Mouse (Mus musculus) Patski (cell line): ENCODE measurements at regions not wholly inside any gene's neighbourhood (a gene's known extent, or its start where the extent isn't known, plus 50 kb on each side); places are given as distances from the start of the nearest gene placed in this dataset.
A peak's percentile ranks its signal among the peaks of the same experiment; 100 is the strongest.

Source experiments
- ATAC-seq: fragments of 100-300 bp; one replicate; pipeline ENCODE4 v1.8.0; 2021
- CTCF ChIA-PET: fragments of 350-600 bp; sonication (Branson Sonifier 250); formaldehyde crosslinking; loops from one replicate; lab custom pipeline; 2022; ENCODE audit warnings: inconsistent platforms; lab: Charles Lee
- POLR2A ChIA-PET: fragments of 350-600 bp; sonication (Branson Sonifier 250); formaldehyde crosslinking; loops from one replicate; lab custom pipeline; 2022; ENCODE audit warnings: antibody characterized with exemption, inconsistent platforms; lab: Charles Lee
- DNase-seq: peaks from one replicate; pipeline ENCODE4 v3.0.0-alpha.2; 2011; ENCODE audit warnings: low read depth, low spot score
- H3K27me3 ChIP-seq: fragments of 371-371 bp; one replicate; pipeline ENCODE4 v1.5.1; 2021
- CTCF ChIP-seq: fragments of 100-300 bp; IDR thresholded peaks from one replicate; pipeline ENCODE4 v1.5.1; 2021
- in situ Hi-C: fragments of 300-500 bp; cut with MboI; formaldehyde crosslinking; loops from 3 replicates; pipeline ENCODE4 v1.11.1; 2018; ENCODE audit warnings: low pct_unique_long_range_greater_than_20kb, mixed read lengths

DNA sequence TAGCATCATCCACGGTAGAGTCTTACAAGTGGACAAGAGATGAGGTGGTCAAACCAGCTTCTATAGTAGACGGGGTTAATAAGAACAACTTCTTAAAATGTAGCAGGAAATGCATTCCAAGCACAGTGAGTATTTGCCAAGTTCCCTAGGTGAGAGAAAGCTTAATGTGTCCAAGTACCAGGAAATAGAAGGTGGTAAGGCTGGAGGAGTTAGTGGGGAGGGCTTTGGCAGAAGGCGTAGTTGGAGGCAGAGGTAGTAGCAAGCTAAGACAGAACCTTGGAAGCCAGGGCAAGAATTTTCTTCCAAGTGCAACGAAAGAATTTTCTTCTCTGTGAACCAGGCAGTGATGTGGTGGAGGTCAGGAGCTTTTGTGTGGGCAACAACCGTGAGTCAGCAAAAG lies 251.2 kb upstream of the Gpc5 start:
- no peak for ATAC-seq
- in situ Hi-C loops, result no loop called here
- DNase-seq, result no peak
- no peak for TF ChIP-seq CTCF
- ChIA-PET CTCF (no interaction called here), POLR2A (no interaction called here)
- H3K27me3 ChIP-seq, result no peaks in the 10 kb centered on the region

DNA sequence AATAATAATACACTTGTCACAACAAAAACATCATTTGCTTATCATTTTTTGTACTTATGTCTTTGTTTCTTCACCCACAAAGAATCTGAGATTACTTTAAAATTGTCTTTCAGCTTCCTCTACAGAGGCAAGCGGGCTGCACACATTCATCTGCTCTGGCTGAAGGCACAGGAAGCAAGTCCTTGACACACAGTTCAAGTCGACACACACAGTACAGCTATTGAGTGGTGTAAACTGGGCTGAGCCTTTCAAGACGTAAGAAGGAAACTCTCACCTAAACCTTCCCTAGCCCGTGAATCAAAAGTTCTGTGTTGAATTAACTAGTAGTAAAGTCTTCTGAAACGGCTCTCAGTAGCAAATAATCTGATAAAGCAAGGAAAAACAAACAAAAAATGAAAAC lies 250.5 kb upstream of the Gpc5 start:
- ChIA-PET CTCF (no interaction called here), POLR2A (no interaction called here)
- DNase-seq (no peak), ATAC-seq (no peak)
- peaks cover 5% of the 10 kb centered on the region for H3K27me3 ChIP-seq
- in situ Hi-C loops, result no loop called here
- TF ChIP-seq CTCF, result no peak

DNA sequence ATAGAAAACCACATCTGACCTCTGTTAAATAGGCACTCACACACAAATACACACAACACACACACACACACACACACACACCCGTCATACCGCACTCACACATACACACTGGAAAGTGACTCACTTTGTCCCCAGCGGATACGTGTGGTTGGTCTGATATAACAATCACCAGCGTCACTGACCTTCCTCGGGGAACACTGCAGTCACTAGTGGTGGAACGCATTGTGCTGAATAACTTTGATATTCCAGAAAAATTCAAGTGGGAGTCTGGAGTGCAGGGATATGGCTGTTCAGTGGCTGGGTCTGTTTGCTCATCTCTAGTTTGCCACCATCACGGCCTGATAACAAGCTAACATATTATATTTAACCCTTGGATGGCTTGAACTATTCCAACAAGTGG lies 249.7 kb upstream of the Gpc5 start:
- ChIA-PET POLR2A (no interaction called here), CTCF (no interaction called here)
- no peak for DNase-seq
- in situ Hi-C loops, result no loop called here
- H3K27me3 ChIP-seq, result peaks cover 11% of the 10 kb centered on the region
- no peak for TF ChIP-seq CTCF
- no peak for ATAC-seq

DNA sequence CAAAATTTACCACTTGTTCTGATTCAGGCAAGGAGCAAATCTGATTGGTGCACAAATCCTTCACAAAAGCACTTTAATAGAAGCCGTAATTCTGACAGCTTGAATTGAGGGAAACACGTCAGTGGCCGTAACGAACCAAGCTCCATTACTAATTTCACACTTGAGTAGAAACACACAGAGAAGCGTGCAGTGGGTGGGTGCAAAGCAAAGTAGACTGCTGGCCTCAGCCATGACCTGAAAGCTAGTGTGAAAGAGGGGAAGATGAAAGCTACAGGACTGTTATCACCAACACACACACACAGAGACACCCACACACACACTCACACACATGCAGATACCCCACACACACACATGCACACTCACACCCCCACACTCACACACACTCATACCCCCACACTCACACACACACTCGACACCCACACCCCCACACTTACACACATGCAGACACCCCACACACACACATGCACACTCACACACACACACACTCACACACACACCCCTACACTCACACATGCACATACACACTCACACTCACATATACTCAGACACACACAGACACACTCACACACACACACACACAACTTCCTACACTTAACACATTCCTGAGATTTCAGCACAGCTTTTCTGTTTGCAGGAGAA lies 248.8 kb upstream of the Gpc5 start:
- POLR2A ChIA-PET, result no interaction called here
- no peak for TF ChIP-seq CTCF
- CTCF ChIA-PET, result interaction anchor here (0.8 kb wide), 2 partner anchors 9 to 12 kb away, joined by 3 read pairs; no protein-coding TSS in a partner anchor
- H3K27me3 ChIP-seq, result peaks cover 11% of the 10 kb centered on the region
- no peak for DNase-seq
- no peak for ATAC-seq
- in situ Hi-C loops, result no loop called here

DNA sequence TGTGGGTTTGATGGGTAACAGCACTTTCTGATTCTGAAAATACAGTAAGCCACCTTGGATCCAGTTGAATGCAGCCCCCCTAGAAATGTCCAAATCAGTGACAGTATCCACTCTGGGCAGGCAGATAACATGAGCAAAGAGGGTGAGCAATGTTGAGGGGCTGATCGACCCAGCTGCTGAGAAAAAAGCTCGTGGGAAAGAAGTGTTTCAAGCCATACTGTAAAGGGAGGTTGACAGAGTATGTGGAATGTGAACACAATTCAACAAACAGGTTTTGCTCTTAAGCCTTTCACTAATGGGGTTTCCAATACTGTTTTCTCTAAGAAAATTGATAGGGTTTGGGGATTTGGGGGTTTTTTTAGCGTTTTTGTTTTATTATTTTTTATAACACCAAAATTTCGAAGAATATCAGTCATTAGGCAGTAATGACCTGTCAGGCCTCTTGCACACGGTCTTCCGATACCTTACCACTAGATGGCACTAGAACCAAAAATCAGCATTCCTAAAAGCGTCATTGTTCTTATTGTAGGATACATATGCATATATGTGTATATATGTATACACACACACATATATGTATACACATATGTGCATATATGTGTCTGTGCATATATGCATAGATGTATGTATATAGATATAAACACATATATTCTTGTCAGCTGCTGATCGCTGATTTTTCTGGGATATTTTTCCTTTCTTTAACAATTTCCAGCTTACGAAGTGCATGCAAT lies 237.5 kb upstream of the Gpc5 start:
- ATAC-seq (no peak), DNase-seq (no peak)
- POLR2A ChIA-PET, result no interaction called here
- in situ Hi-C loops, result no loop called here
- peak; percentile 56 for TF ChIP-seq CTCF
- peaks cover 4% of the 10 kb centered on the region for H3K27me3 ChIP-seq
- CTCF ChIA-PET, result interaction anchor here (1.1 to 1.3 kb wide), 2 partner anchors 11 to 21 kb away, joined by 3 read pairs; no protein-coding TSS in a partner anchor

DNA sequence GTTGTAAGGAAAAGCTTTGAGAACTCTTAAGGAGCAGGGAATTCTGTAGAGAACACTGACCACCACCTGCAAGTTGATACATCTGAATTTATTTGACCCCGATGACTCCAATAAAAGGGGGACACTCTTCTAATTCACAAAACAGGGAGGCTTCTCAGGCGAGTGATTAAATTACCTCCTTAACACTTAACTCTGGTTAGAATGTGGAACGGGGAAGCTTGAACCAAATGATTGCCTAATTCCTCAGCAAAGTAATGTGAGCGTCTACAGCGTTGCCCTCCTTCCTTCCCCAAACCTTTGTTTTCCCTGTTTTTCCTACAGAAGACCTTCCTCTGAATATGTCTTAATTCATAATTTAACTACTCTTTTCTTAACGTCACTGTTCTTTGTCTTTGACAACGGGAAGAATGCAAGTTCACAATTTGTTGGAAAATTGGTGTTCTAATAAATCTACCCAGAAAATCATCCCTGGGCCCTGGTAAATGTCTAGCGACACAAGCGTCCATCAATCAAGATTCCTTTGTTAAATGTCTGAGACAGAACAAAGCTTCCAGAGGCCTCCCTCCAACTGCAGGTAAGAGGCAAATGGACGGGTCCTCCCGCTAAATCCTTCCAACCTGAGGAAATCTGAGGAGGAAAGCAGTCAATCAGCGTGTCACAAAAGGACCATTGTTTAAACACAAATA lies 236.8 kb upstream of the Gpc5 start:
- ATAC-seq (no peak), DNase-seq (no peak)
- ChIA-PET POLR2A (no interaction called here), CTCF (interaction anchor here (1.1 to 1.3 kb wide), 2 partner anchors 12 to 21 kb away, joined by 3 read pairs; no protein-coding TSS in a partner anchor)
- in situ Hi-C loops, result no loop called here
- TF ChIP-seq CTCF, result no peak
- H3K27me3 ChIP-seq, result peaks cover 4% of the 10 kb centered on the region

DNA sequence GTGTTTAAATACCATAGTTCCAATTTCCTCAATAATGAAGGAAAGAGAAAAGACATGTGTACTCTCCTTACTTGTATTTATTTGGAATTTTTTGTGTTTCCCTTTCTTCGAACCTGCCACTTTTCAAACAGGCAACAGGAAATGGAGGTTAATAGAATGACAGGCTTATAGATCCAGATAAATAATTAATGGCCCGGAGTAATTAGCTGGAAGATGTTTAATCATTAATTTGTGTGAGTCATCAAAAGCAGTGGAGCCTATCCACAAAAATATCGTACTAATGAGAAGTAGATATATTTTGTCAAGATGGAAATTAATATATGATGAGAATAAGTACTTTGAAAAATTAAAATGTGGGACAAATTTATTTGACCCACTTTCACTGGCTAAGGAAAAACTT lies 236.3 kb upstream of the Gpc5 start:
- in situ Hi-C loops, result no loop called here
- H3K27me3 ChIP-seq, result peaks cover 4% of the 10 kb centered on the region
- TF ChIP-seq CTCF, result no peak
- no peak for DNase-seq
- ChIA-PET POLR2A (no interaction called here), CTCF (interaction anchor here (1.1 to 1.3 kb wide), 2 partner anchors 12 to 22 kb away, joined by 3 read pairs; no protein-coding TSS in a partner anchor)
- no peak for ATAC-seq

DNA sequence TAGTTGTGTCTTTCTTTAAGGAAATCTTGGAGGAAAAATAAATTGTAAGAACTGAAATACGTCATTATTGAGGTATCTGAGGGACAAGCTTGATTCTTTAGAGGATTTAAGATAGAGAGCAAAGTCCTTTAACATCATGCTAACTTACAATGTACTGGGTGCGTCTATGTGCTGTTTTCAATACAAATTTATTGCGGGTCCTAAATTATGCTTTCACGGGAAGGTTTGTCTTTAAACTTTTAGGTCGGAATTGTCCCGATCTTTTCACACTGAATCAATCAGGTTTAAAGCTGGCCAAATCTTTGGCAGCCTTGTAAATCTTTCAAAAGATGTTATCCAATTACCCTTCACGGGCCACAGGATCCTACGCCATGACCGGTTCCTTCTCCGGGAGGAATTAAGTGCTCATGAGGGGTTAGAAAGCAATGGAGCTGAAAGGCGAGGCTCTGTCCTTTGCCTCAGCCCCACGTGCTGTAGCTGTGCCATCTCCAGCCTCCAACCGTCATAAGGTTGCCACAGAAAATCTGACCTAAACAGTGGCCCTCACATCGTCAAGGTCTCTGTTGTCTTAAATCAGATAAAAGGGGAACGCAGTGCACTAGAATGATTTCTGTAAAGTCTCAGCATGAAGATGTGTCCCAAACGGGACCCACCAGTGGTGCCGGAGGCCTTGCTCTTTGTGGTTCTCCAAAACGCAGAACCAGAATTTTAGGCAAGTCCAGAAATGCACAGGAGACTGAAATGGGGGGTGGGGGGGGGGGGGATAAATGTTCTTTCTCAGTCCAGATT lies 235.6 kb upstream of the Gpc5 start:
- no peak for TF ChIP-seq CTCF
- in situ Hi-C loops, result no loop called here
- ChIA-PET CTCF (no interaction called here), POLR2A (no interaction called here)
- DNase-seq (no peak), ATAC-seq (no peak)
- peaks cover 4% of the 10 kb centered on the region for H3K27me3 ChIP-seq

DNA sequence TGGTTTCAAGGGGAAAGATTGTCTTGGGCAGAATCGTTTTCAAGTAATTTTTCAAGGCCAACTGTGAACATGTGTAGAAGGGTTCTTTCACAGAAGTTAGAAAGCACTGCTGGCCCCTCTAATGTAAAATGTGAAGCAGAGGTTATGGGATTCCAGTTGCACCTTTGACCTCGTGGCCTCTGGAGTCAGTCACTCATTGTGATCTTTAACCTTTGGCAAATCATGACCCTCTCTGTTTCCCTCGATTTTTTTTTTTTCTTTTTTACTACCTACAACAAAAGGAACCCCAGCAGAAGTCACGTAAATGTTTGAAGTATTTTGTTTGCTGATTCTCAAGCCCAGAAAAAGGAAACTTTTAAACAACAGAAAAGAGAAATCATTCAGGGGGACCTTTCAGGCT lies 234.8 kb upstream of the Gpc5 start:
- ATAC-seq (no peak), DNase-seq (no peak)
- CTCF ChIA-PET, result no interaction called here
- in situ Hi-C loops, result no loop called here
- H3K27me3 ChIP-seq, result peaks cover 4% of the 10 kb centered on the region
- POLR2A ChIA-PET, result no interaction called here
- no peak for TF ChIP-seq CTCF

DNA sequence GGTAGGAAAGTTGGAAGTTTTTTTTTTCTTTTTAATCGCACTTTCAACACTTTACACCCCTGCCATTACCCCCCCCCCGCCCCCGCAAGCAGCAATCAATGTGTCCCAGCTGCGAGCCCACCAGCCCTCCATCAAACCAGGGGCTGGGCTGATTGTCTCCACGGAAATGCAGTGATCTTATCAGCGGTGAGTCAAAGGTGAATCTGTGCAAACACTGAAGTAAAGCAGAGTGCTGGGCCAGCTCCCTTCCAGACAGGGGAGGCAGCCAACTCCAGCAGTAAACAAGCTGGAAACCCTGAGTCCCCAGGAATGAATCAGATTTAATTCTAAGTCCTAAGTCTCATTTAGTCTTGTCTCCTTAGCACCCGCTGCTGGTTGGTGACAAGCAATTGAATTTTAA lies 234.3 kb upstream of the Gpc5 start:
- ChIA-PET POLR2A (no interaction called here), CTCF (no interaction called here)
- no peak for ATAC-seq
- DNase-seq, result no peak
- H3K27me3 ChIP-seq, result peaks cover 4% of the 10 kb centered on the region
- in situ Hi-C loops, result no loop called here
- TF ChIP-seq CTCF, result no peak
